Mouse (Mus musculus): ENCODE data around the gene Wls.

GRCm38 (mm10) chr3:159890176-159891056 lies 50.9 kb downstream of the Wls start:
- TF ChIP-seq USF1 (IDR thresholded peaks at IDR 0.05; ENCODE audit: low read depth, low read length) (no peak), RCOR1 (conservative IDR thresholded peaks at IDR 0.05; ENCODE audit: low read depth, low read length) (no peak), ZKSCAN1 (IDR thresholded peaks at IDR 0.05; ENCODE audit: borderline replicate concordance, low read depth, low read length) (no peak), POLR2A (IDR thresholded peaks at IDR 0.05; ENCODE audit: low read depth, low read length) (no peak), ELF1 (IDR thresholded peaks at IDR 0.05; ENCODE audit: low read depth, low read length) (no peak)
